In the genomic region with DNA sequence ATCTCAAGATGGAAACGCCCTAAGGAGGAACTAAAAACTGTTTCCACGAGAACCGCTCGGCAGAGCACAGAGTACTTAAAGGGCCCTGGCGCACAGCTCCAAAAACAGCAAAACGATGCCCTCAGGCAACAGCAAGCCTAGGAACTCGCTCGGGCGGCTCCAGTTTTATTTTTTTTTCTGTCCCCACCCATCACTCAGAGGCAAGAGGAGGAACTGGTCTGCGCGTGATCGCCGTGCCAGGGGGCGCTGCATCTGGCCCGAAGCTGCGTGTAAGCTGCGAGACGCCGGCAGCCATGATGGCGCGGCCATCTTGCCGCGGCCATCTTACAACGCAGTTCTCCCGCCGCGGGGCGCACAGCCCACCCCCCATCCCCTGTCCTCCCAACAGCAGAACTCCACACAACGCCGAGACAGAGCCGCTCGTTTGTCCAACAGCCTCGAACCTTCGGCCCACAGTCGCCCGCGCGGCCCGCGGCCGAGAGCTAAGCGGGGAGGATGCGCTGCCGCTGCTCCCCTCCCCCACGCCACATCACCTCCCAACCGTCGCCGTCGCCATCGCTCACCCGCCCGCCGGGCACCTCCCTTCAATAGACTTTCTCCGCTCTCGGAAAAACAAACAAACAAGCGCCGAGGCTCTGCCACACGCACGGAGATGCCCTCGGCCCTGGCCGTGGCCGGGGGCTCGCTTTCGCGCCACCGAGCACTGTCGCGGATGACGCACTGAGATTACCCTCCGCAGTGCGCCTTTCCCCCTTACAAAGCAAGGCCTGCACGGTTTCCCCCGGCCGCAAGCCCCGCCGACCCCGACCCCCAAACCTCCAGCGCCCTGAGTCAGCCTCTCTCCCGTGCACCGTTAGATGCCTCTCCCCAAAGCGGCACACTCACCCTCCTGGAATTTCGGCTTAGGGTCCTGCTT, we compare ENCODE assay signal across 7 mouse cellular contexts. TPM values are rescaled to one million over a fixed set of nuclear protein-coding genes. Genes with fewer than 3 reads are reported as not detected.
DNase-seq lines count a peak whose midpoint lies in the region; ATAC-seq lines count a peak whose summit lies in the region.

No protein-coding gene starts in this region.

- peak overlapping the region; percentile 96 for H3K9ac ChIP-seq in midbrain, embryonic 13.5 days (replicated peaks)

- no peaks in the 10 kb centered on the region for H3K9me3 ChIP-seq in embryonic facial prominence, embryonic 10.5 days
- no peaks in the 10 kb centered on the region for H3K9me3 ChIP-seq in limb, embryonic 10.5 days (replicated peaks)
- no peaks in the 10 kb centered on the region for H3K9me3 ChIP-seq in midbrain, embryonic 13.5 days

- WGBS in embryonic facial prominence, embryonic 10.5 days = under 1% methylated on average over 82 of the region's 82 CpGs
- under 1% methylated on average over 82 of the region's 82 CpGs for WGBS in limb, embryonic 10.5 days
- WGBS in midbrain, embryonic 13.5 days = under 1% methylated on average over 81 of the region's 82 CpGs

- peak overlapping the region; percentile 100 for H3K27ac ChIP-seq in embryonic facial prominence, embryonic 10.5 days (replicated peaks)
- peak overlapping the region; percentile 100 for H3K27ac ChIP-seq in limb, embryonic 10.5 days
- H3K27ac ChIP-seq in midbrain, embryonic 13.5 days = peak overlapping the region; percentile 99

- peak; percentile 90 for DNase-seq in adrenal gland, postnatal 10 days
- peak; percentile 92 for DNase-seq in embryonic facial prominence, embryonic 10.5 days (ENCODE audit: low spot score)
- peak; percentile 75 for DNase-seq in gonadal fat pad, adult 2 months (ENCODE audit: low read depth)
- peak; percentile 93 for DNase-seq in kidney, adult 11 months
- DNase-seq in limb, embryonic 10.5 days (ENCODE audit: low spot score) = peak; percentile 88
- peak; percentile 87 for DNase-seq in spleen, adult 12 weeks (ENCODE audit: low spot score)

- peaks cover 9% of the 10 kb centered on the region for H3K36me3 ChIP-seq in embryonic facial prominence, embryonic 10.5 days (replicated peaks)
- H3K36me3 ChIP-seq in limb, embryonic 10.5 days = peaks cover 13% of the 10 kb centered on the region
- H3K36me3 ChIP-seq in midbrain, embryonic 13.5 days = 0 out of 2 replicates have a peak, but pooled peaks cover 7% of the 10 kb centered on the region

- H3K4me3 ChIP-seq in embryonic facial prominence, embryonic 10.5 days = peak overlapping the region; percentile 96
- peak overlapping the region; percentile 95 for H3K4me3 ChIP-seq in limb, embryonic 10.5 days
- H3K4me3 ChIP-seq in midbrain, embryonic 13.5 days (replicated peaks) = peak overlapping the region; percentile 93

- H3K4me1 ChIP-seq in embryonic facial prominence, embryonic 10.5 days = peaks cover 20% of the 10 kb centered on the region
- H3K4me1 ChIP-seq in limb, embryonic 10.5 days = peaks cover 12% of the 10 kb centered on the region
- peaks cover 40% of the 10 kb centered on the region for H3K4me1 ChIP-seq in midbrain, embryonic 13.5 days (replicated peaks)

- no peaks in the 10 kb centered on the region for H3K27me3 ChIP-seq in embryonic facial prominence, embryonic 10.5 days (replicated peaks; ENCODE audit: low read depth, poor library complexity, severe bottlenecking)
- H3K27me3 ChIP-seq in limb, embryonic 10.5 days (ENCODE audit: low read depth, poor library complexity, severe bottlenecking) = no peaks in the 10 kb centered on the region
- peaks cover 6% of the 10 kb centered on the region for H3K27me3 ChIP-seq in midbrain, embryonic 13.5 days

- peak; percentile 85 for ATAC-seq in midbrain, embryonic 13.5 days

- peak overlapping the region; percentile 90 for H3K4me2 ChIP-seq in midbrain, embryonic 13.5 days (replicated peaks)

RNA-seq across cellular contexts. Expression of a gene that starts 0.7 kb away (rescaled TPM):
- total RNA-seq in adrenal gland, postnatal 10 days (2021) = 100 to 1,000 TPM; 279 to 288 TPM
- 515 and 519 TPM in 2 replicates for polyA plus RNA-seq in embryonic facial prominence, embryonic 10.5 days (2016; fragmentation: Nextera tagmentation; extraction: Ambion mirVana)
- polyA plus RNA-seq in gonadal fat pad, adult 2 months (2012; rRNA removed) = 154 and 156 TPM in 2 replicates
- 432 and 482 TPM in 2 replicates for polyA plus RNA-seq in limb, embryonic 10.5 days (2016; fragmentation: Nextera tagmentation; extraction: Ambion mirVana)
- polyA plus RNA-seq in midbrain, embryonic 13.5 days (2015; fragmentation: Nextera tagmentation; extraction: Ambion mirVana) = 575 and 608 TPM in 2 replicates

RNA-seq across cellular contexts. Expression of a gene that starts 49.0 kb away (rescaled TPM):
- 10 to 100 TPM in 1 of 2 experiments, 1 to 10 TPM in 1; 8.4 to 10.7 TPM for total RNA-seq in adrenal gland, postnatal 10 days (2021)
- 14.6 and 14.9 TPM in 2 replicates for polyA plus RNA-seq in embryonic facial prominence, embryonic 10.5 days (2016; fragmentation: Nextera tagmentation; extraction: Ambion mirVana)
- 5.1 and 6.7 TPM in 2 replicates for polyA plus RNA-seq in gonadal fat pad, adult 2 months (2012; rRNA removed)
- 8.5 and 15.4 TPM in 2 replicates for polyA plus RNA-seq in limb, embryonic 10.5 days (2016; fragmentation: Nextera tagmentation; extraction: Ambion mirVana)
- 13.4 and 17.8 TPM in 2 replicates for polyA plus RNA-seq in midbrain, embryonic 13.5 days (2015; fragmentation: Nextera tagmentation; extraction: Ambion mirVana)

RNA-seq across cellular contexts. Expression of a gene that starts 60.0 kb away (rescaled TPM):
- 100 to 1,000 TPM in 1 of 2 experiments, 10 to 100 TPM in 1; 98.8 to 134 TPM for total RNA-seq in adrenal gland, postnatal 10 days (2021)
- 5.0 and 5.9 TPM in 2 replicates for polyA plus RNA-seq in embryonic facial prominence, embryonic 10.5 days (2016; fragmentation: Nextera tagmentation; extraction: Ambion mirVana)
- 139 and 168 TPM in 2 replicates for polyA plus RNA-seq in gonadal fat pad, adult 2 months (2012; rRNA removed)
- 7.5 and 12.1 TPM in 2 replicates for polyA plus RNA-seq in limb, embryonic 10.5 days (2016; fragmentation: Nextera tagmentation; extraction: Ambion mirVana)
- 13.4 and 13.9 TPM in 2 replicates for polyA plus RNA-seq in midbrain, embryonic 13.5 days (2015; fragmentation: Nextera tagmentation; extraction: Ambion mirVana)

Comparison
In these comparisons a context has a peak if more than half of its experiments do, and no peak if none do; other contexts are left out.
1. Peak in every context shown above with its lines: DNase-seq, ATAC-seq, H3K4me3 ChIP-seq and H3K27ac ChIP-seq.